Mouse (Mus musculus) CH12.LX (cell line): ENCODE measurements at regions not wholly inside any gene's neighbourhood (a gene's known extent, or its start where the extent isn't known, plus 50 kb on each side); places are given as distances from the start of the nearest gene placed in this dataset.

Source experiments
- DNase-seq: peaks from one replicate; pipeline ENCODE4 v3.0.0-alpha.2; 2013; ENCODE audit errors: extremely low read depth
- H3K27ac ChIP-seq: 2 replicates; pipeline ENCODE4 v1.5.1; 2012; ENCODE audit warnings: low read depth, mild to moderate bottlenecking, control low read depth, moderate library complexity; ENCODE audit not compliant: insufficient read depth
- H3K27me3 ChIP-seq: replicated peaks from 2 replicates; pipeline ENCODE3; 2012; ENCODE audit warnings: inconsistent platforms
- H3K36me3 ChIP-seq, 2 experiments: replicated peaks in 1 of 2; 2 replicates each; pipeline versions ENCODE3 to v1.6.1; 2012; ENCODE audit warnings: inconsistent platforms in 1 of 2, low read length in 1 of 2, mild to moderate bottlenecking in 1 of 2, mixed read lengths in 1 of 2, moderate library complexity in 1 of 2; ENCODE audit not compliant: control insufficient read depth in 1 of 2, insufficient read depth in 1 of 2
- H3K4me1 ChIP-seq, 2 experiments: 2 replicates each; pipeline ENCODE4 v1.6.1; 2012; ENCODE audit warnings: inconsistent platforms in 1 of 2, moderate library complexity in 1 of 2; ENCODE audit not compliant: insufficient read depth in 2 of 2, control insufficient read depth in 1 of 2
- H3K4me2 ChIP-seq: 2 replicates; pipeline ENCODE4 v1.6.1; 2012; ENCODE audit warnings: low read depth, mild to moderate bottlenecking, control low read depth; ENCODE audit not compliant: poor library complexity, insufficient read depth, severe bottlenecking
- H3K4me3 ChIP-seq, 3 experiments: fragments of 150-350 bp in 1 of 3; sonication (generic) in 1 of 3; replicated peaks in 1 of 3; 2 replicates each; pipeline versions ENCODE3 to v1.5.1; 2011 to 2012; ENCODE audit warnings: low read depth in 2 of 3, low read length in 2 of 3, mild to moderate bottlenecking in 2 of 3, moderate library complexity in 2 of 3, control low read depth in 1 of 3, improper control_type of control experiment in 1 of 3, inconsistent platforms in 1 of 3, mixed read lengths in 1 of 3; ENCODE audit not compliant: poor library complexity in 1 of 3
- H3K79me2 ChIP-seq: replicated peaks from 2 replicates; pipeline ENCODE4 v1.6.1; 2012; ENCODE audit warnings: mild to moderate bottlenecking, moderate library complexity; ENCODE audit not compliant: control insufficient read depth, poor library complexity, insufficient read depth, severe bottlenecking; ENCODE audit errors: extremely low read depth
- H3K9ac ChIP-seq: 2 replicates; pipeline ENCODE4 v1.6.1; 2012; ENCODE audit warnings: low read depth, mild to moderate bottlenecking, control low read depth, moderate library complexity; ENCODE audit not compliant: insufficient read depth
- H3K9me3 ChIP-seq: replicated peaks from 2 replicates; pipeline ENCODE3; 2012; ENCODE audit warnings: low read length, inconsistent platforms, mixed read lengths
- BHLHE40 ChIP-seq: IDR thresholded peaks from 2 replicates; pipeline ENCODE4 v1.6.1; 2011; ENCODE audit warnings: mild to moderate bottlenecking, low read depth, low read length, improper control_type of control experiment
- CHD1 ChIP-seq: IDR thresholded peaks from 2 replicates; pipeline ENCODE4 v1.6.1; 2012; ENCODE audit warnings: low read depth, low read length, improper control_type of control experiment, inconsistent platforms
- CHD2 ChIP-seq: IDR thresholded peaks from 2 replicates; pipeline ENCODE4 v1.6.1; 2011; ENCODE audit warnings: low read length, improper control_type of control experiment
- CTCF ChIP-seq, 2 experiments: IDR thresholded peaks in 1 of 2; conservative IDR thresholded peaks in 1 of 2; 2 replicates each; pipeline ENCODE4 v1.5.1; 2011 to 2012; ENCODE audit warnings: low read depth in 2 of 2, low read length in 2 of 2, improper control_type of control experiment in 1 of 2, inconsistent platforms in 1 of 2, mild to moderate bottlenecking in 1 of 2, moderate library complexity in 1 of 2
- E2F4 ChIP-seq: IDR thresholded peaks from 2 replicates; pipeline ENCODE4 v1.6.1; 2011; ENCODE audit warnings: low read depth, low read length, improper control_type of control experiment; ENCODE audit not compliant: insufficient replicate concordance
- EP300 ChIP-seq: IDR thresholded peaks from 2 replicates; pipeline ENCODE4 v1.6.1; 2011; ENCODE audit warnings: low read length, improper control_type of control experiment
- HCFC1 ChIP-seq: IDR thresholded peaks from 2 replicates; pipeline ENCODE4 v1.6.1; 2012; ENCODE audit warnings: low read depth, mild to moderate bottlenecking, inconsistent platforms, low read length, improper control_type of control experiment
- IRF4 ChIP-seq: IDR thresholded peaks from 2 replicates; pipeline ENCODE4 v1.6.1; 2014; ENCODE audit warnings: low read depth, mild to moderate bottlenecking, inconsistent platforms, low read length, improper control_type of control experiment
- JUND ChIP-seq: conservative IDR thresholded peaks from 2 replicates; pipeline ENCODE4 v1.6.1; 2011; ENCODE audit warnings: low read depth, low read length, improper control_type of control experiment
- KAT2A ChIP-seq: IDR thresholded peaks from 2 replicates; pipeline ENCODE4 v1.6.1; 2012; ENCODE audit warnings: low read length, improper control_type of control experiment, inconsistent platforms; ENCODE audit not compliant: insufficient replicate concordance
- MAFK ChIP-seq: IDR thresholded peaks from 2 replicates; pipeline ENCODE4 v1.6.1; 2011; ENCODE audit warnings: low read length, improper control_type of control experiment; ENCODE audit not compliant: insufficient replicate concordance
- MAZ ChIP-seq: IDR thresholded peaks from 2 replicates; pipeline ENCODE4 v1.6.1; 2012; ENCODE audit warnings: low read depth, mild to moderate bottlenecking, inconsistent platforms, low read length, improper control_type of control experiment, moderate library complexity
- MXI1 ChIP-seq: IDR thresholded peaks from 2 replicates; pipeline ENCODE4 v1.6.1; 2011; ENCODE audit warnings: mild to moderate bottlenecking, low read depth, low read length, improper control_type of control experiment
- NRF1 ChIP-seq: IDR thresholded peaks from 2 replicates; pipeline ENCODE4 v1.6.1; 2014; ENCODE audit warnings: low read depth, mild to moderate bottlenecking, inconsistent platforms, low read length, improper control_type of control experiment, moderate library complexity
- POLR2A ChIP-seq: IDR thresholded peaks from 2 replicates; pipeline ENCODE4 v1.6.1; 2011; ENCODE audit warnings: low read depth, mild to moderate bottlenecking, improper control_type of control experiment, low read length
- RAD21 ChIP-seq: IDR thresholded peaks from 2 replicates; pipeline ENCODE4 v1.6.1; 2011; ENCODE audit warnings: low read depth, mild to moderate bottlenecking, low read length, improper control_type of control experiment, moderate library complexity
- TBP ChIP-seq: conservative IDR thresholded peaks from 2 replicates; pipeline ENCODE4 v1.6.1; 2011; ENCODE audit warnings: low read depth, low read length, improper control_type of control experiment
- UBTF ChIP-seq: IDR thresholded peaks from 2 replicates; pipeline ENCODE4 v1.6.1; 2012; ENCODE audit warnings: low read depth, mild to moderate bottlenecking, inconsistent platforms, low read length, improper control_type of control experiment, moderate library complexity
- ZC3H11A ChIP-seq: IDR thresholded peaks from 2 replicates; pipeline ENCODE4 v1.6.1; 2012; ENCODE audit warnings: low read depth, mild to moderate bottlenecking, inconsistent platforms, low read length, improper control_type of control experiment
- ZMIZ1 ChIP-seq: IDR thresholded peaks from 2 replicates; pipeline ENCODE4 v1.6.1; 2012; ENCODE audit warnings: low read depth, mild to moderate bottlenecking, inconsistent platforms, low read length, improper control_type of control experiment
- ZNF384 ChIP-seq: IDR thresholded peaks from 2 replicates; pipeline ENCODE4 v1.6.1; 2012; ENCODE audit warnings: low read depth, low read length, improper control_type of control experiment, inconsistent platforms
- dilution Hi-C: fragments of 300-500 bp; cut with MboI; formaldehyde crosslinking; loops from 2 replicates; pipeline ENCODE4 v1.14.3; 2020; ENCODE audit warnings: low sequenced_read_pairs; ENCODE audit not compliant: extremely low pct_unique_long_range_greater_than_20kb, extremely low pct_ligation_motif_present
- in situ Hi-C: fragments of 300-500 bp; cut with MboI; formaldehyde crosslinking; loops from 3 replicates; pipeline ENCODE4 v1.14.3; 2019; ENCODE audit warnings: low sequenced_read_pairs, low pct_ligation_motif_present, low pct_unique_long_range_greater_than_20kb, mixed read lengths

GRCm38 (mm10) chr6:140357901-140358300 lies 66.0 kb upstream of the Plekha5 start:
- Histone ChIP-seq H3K9ac (no peak overlapping the region), H3K27ac (no peak overlapping the region), H3K27me3 (no peaks in the 10 kb centered on the region), H3K9me3 (peaks cover 69% of the 10 kb centered on the region), H3K79me2 (no peaks in the 10 kb centered on the region), H3K4me1 (no peaks in the 10 kb centered on the region), H3K4me2 (no peak overlapping the region), H3K4me3 (no peak overlapping the region), H3K36me3 (no peaks in the 10 kb centered on the region)
- in situ Hi-C loops: no loop called here
- dilution Hi-C loops: no loop called here
- TF ChIP-seq KAT2A: no peak
- TF ChIP-seq JUND: no peak
- TF ChIP-seq ZMIZ1: no peak
- no peak for TF ChIP-seq NRF1
- DNase-seq: no peak

DNA sequence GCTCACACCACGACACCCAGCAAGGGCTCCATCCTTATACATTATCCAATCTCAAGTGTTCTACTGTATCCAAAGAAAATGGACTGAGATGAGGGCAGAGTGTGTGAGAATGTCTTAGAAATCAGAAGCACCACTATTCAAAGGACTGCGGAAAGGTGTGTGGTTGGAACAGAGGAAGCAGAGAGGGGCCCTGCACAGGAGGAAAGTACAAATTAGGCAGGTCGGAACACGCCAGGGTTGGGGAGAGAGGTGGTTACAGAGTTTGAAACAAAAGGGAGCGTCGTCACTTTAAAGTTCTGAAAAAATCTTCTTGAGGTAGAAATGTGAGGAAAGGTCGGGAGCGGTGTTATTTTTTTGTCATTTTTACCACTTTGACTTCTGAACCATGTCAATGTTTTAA lies 66.6 kb upstream of the Plekha5 start:
- Histone ChIP-seq H3K4me3 (no peak overlapping the region), H3K79me2 (no peaks in the 10 kb centered on the region), H3K27ac (no peak overlapping the region), H3K36me3 (no peaks in the 10 kb centered on the region), H3K9me3 (peaks cover 68% of the 10 kb centered on the region), H3K27me3 (no peaks in the 10 kb centered on the region), H3K4me1 (no peaks in the 10 kb centered on the region), H3K9ac (no peak overlapping the region), H3K4me2 (no peak overlapping the region)
- dilution Hi-C loops (no loop called here), in situ Hi-C loops (no loop called here)
- DNase-seq: no peak
- TF ChIP-seq MAFK: no peak
- TF ChIP-seq ZMIZ1: no peak
- no peak for TF ChIP-seq CHD2

DNA sequence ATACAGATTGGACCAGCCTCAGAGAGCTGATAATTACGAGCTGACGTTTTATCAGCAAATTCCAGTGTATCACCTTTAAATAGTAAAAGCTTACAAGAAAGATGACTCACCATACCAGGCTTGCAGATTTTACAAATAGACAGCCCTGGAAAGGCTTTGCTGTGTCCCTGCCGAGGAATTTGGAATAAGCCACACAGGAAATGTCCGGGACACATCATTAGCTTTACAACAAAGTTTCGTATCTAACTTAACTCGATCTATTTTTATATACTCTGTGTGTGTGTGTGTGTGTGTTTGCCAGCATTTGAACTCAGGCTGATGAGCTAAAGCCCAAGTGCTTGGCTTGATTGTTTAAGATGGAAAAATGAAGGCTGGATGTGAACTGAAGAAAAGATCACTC lies 69.8 kb upstream of the Plekha5 start:
- DNase-seq: no peak
- no peak overlapping the region for H3K27ac ChIP-seq
- H3K9ac ChIP-seq: no peak overlapping the region
- H3K4me1 ChIP-seq: no peaks in the 10 kb centered on the region
- H3K4me3 ChIP-seq: no peak overlapping the region
- H3K36me3 ChIP-seq: no peaks in the 10 kb centered on the region
- TF ChIP-seq CTCF (conservative IDR thresholded peaks at IDR 0.05 in 1 of 2, IDR thresholded peaks at IDR 0.05 in 1 of 2; ENCODE audit: low read depth in 2 of 2, low read length in 2 of 2) (no peak), BHLHE40 (no peak), IRF4 (no peak), ZMIZ1 (no peak), CHD2 (no peak), CHD1 (no peak), POLR2A (no peak), HCFC1 (no peak), TBP (no peak), RAD21 (no peak), MAZ (no peak), E2F4 (no peak), ZC3H11A (no peak), MXI1 (no peak), EP300 (no peak), ZNF384 (no peak), UBTF (no peak)
- H3K9me3 ChIP-seq: peaks cover 63% of the 10 kb centered on the region
- in situ Hi-C loops: no loop called here
- dilution Hi-C loops: no loop called here
- no peaks in the 10 kb centered on the region for H3K27me3 ChIP-seq
- H3K4me2 ChIP-seq: no peak overlapping the region
- H3K79me2 ChIP-seq: no peaks in the 10 kb centered on the region
